Mouse (Mus musculus) olfactory bulb, adult 2 months (tissue): Measurements from ENCODE around the gene Loxl4.

Experiments
- CTCF ChIP-seq: fragments of 200-500 bp; IDR thresholded peaks from 2 replicates; pipeline ENCODE4 v1.5.1; 2012; ENCODE audit warnings: low read depth, mild to moderate bottlenecking, low read length, moderate library complexity; ENCODE audit not compliant: insufficient read depth
- POLR2A ChIP-seq: fragments of 200-500 bp; IDR thresholded peaks from 2 replicates; pipeline ENCODE4 v1.6.1; 2012; ENCODE audit warnings: mild to moderate bottlenecking, low read depth, low read length, moderate library complexity; ENCODE audit not compliant: insufficient read depth

GRCm38 (mm10) chr19:42660244-42660565 is 47.6 kb upstream of the Loxl4 start:
- no peak for TF ChIP-seq CTCF
- TF ChIP-seq POLR2A, result no peak
